Mouse (Mus musculus): ENCODE measurements around the gene Csrnp3.
A peak's percentile ranks its signal among the peaks of the same experiment; 100 is the strongest.

The Csrnp3 gene

DNA sequence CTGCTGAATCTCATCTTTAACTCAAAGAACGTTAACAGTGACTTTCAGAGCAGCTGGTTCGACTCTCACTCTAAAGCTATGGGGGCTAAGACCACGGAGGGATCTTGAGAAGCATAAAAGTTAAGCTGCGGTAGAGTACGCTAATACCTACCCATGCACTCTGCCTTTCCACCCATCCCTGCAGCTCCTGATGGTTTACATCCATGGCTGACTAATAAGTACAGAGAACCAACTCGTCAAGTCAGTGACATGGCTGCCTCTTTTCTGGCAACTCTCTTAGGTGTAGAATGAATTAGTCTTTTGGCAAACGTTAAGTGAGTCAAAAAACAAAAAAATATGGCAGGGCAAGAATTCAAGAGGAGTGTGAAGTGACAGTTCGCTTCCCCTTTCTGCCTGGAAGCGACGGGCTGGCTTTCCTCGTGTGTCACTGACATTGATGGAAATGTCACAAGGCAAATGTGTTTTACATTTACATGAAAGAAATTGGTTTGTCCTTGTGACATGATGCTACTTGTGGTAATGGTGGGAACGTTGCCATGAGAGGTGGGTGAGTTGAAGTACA is 19.3 kb downstream of the Csrnp3 start:
- DNase-seq (ENCODE audit: extremely low read depth, low read depth), result no peak

- DNase-seq (ENCODE audit: extremely low read depth, low read depth), result peak; percentile 3
Measured at GRCm38 (mm10) chr2:65870919-65871582, 25.5 kb downstream of the Csrnp3 start.

DNA sequence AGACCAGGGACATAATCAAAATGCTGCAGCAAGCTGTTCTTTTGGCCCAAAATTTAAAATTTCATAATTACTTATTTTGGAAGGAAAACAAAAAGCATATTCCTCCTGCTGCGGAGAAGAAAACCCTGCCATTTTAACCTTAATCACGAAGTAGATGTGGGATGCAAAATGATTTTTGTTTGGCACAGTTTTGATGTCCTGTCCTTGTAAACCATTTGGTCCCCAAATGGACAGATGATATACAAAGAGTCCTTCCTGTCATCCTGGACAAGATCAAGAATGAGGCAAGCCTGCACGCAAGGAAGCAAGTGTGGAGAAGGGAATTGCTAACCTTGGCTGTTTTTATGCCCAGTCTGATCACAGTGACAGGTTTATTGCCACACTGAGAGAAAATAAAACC is 46.0 kb downstream of the Csrnp3 start:
- DNase-seq (ENCODE audit: extremely low read depth, low read depth), result no peak

- DNase-seq (ENCODE audit: extremely low read depth, low read depth), result no peak
Measured at GRCm38 (mm10) chr2:65893241-65893640, 47.7 kb downstream of the Csrnp3 start.

- DNase-seq (ENCODE audit: extremely low read depth, low read depth), result no peak
Measured at GRCm38 (mm10) chr2:65894299-65894698, 48.7 kb downstream of the Csrnp3 start.

GRCm38 (mm10) chr2:65896542-65896941 is 51.0 kb downstream of the Csrnp3 start:
- no peak for DNase-seq (ENCODE audit: extremely low read depth, low read depth)

GRCm38 (mm10) chr2:65897084-65897483 is 51.5 kb downstream of the Csrnp3 start:
- no peak for DNase-seq (ENCODE audit: extremely low read depth, low read depth)

- DNase-seq (ENCODE audit: extremely low read depth, low read depth), result no peak
Measured at GRCm38 (mm10) chr2:65899478-65899877, 53.9 kb downstream of the Csrnp3 start.

DNA sequence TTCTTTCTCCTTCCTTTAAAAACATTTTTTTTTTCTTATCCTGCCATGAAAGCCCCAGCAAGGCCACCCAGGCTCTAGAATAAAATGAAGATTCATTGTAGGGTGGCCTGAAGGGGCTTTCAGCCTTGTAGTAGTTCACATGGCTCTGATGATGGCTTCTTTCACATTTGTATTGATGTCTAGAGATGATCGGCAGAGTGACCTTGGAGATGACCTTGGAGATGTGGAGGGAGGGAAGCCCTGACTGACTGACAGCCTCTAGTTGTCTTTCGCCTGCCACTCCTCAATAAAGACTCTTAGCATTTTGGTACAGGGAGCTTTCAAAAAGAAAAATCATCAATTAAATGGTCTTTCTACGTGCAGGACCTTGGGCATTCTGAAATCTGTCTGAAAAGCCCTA is 63.0 kb downstream of the Csrnp3 start:
- no peak for DNase-seq (ENCODE audit: extremely low read depth, low read depth)

GRCm38 (mm10) chr2:65909724-65910521 is 64.4 kb downstream of the Csrnp3 start:
- no peak for DNase-seq (ENCODE audit: extremely low read depth, low read depth)

DNA sequence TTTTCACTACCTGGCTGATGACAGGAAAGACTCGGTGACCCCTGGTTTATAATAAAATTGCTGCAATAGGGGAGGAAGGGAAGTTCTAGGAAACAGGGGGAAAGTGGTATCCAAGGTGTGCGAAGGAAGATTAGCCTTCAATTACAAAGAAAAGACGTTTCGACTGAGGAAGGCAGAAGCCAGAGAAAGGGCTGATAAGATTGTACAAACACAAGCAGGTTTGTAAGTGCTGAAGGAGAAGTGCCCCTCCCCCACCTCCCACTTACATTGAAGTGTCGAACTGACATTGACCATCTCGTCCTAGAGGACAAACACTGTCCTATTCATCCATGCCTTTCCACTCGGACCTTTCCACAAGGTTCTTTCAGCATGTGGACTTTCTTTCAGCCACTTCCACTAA is 70.4 kb downstream of the Csrnp3 start:
- peak; percentile 12 for DNase-seq (ENCODE audit: extremely low read depth, low read depth)

GRCm38 (mm10) chr2:65920651-65921412 is 75.3 kb downstream of the Csrnp3 start:
- DNase-seq (ENCODE audit: extremely low read depth, low read depth), result no peak

DNA sequence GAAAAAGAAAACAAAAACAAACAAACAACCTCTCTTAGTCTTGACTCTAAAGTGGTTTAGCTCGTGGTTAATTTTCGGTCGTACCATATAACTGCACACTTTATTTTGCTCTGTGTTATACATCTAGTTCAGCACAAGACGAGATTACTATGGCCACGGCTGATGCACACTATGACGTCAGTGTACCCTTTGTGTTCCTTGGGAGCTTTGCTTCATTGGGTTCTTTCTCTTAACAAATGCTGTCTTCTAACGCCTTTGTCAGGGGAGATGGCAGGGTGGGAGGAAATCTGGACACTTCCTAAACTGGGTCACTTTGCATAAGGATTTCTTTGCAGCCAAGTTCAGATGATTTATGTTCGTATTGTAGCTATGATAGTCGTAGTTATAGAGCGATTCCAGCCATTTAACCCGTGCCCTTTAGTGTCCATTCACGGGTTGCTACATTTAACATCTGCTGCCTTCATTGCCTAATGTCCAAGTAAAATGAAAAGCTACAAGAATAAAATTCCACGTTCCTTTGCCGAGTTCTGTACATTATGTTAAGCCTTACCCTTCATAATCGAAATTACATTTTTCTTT is 79.9 kb downstream of the Csrnp3 start:
- DNase-seq (ENCODE audit: extremely low read depth, low read depth), result no peak

DNA sequence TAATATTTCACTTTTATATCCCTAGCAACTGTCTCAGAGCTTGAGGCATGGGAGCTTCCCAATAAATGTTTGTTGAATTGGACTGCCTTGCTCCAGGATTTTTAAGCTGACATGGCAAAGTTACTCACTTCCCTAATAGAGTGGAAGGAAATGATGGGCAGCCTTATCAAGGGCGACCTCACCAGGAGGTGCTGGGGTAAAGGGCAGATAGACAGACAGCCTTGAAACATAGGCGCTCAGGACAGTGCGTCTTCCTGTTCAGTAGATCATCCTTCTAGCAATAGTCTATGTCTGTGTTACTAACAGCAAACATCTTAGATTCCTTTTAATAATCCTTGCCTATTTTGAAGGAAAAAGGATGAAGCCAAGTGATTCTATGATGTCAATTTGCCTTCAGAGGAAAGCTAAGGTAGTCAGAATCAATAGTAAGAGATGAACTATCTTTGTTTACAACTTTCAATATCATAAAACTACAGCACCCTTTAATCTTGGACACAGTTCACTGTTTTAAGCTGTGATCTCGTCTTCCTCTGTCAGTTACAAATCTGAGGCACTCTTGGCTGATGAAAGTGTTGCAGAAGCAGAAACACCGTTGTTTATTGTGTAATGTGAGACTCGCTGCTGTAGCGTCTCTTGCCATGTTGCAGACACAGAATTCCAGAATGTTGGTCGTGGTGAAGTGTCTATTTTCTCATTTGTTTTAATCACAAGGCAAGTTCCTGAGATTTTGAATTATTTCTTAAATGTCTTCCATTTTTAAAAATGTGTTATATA is 81.6 kb downstream of the Csrnp3 start:
- peak; percentile 2 for DNase-seq (ENCODE audit: extremely low read depth, low read depth)

DNA sequence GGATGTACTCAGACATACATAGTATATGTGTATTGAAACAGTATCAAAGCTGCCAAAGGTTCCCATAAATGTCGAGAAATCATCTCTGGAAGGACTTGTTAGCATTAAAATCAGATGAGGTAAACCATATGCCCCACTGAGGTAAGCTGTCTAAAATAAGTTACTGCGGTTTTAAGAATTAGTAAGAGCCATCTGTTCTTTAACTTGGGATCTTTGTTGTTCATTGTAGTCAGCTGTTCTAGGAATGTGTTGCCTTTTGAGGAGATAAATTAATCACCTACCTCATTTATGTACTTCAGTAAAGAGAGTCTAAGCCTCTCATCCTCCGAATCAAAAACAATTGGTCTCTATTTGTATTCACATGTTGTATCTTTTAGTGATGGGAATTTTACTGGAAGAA is 83.7 kb downstream of the Csrnp3 start:
- no peak for DNase-seq (ENCODE audit: extremely low read depth, low read depth)

DNA sequence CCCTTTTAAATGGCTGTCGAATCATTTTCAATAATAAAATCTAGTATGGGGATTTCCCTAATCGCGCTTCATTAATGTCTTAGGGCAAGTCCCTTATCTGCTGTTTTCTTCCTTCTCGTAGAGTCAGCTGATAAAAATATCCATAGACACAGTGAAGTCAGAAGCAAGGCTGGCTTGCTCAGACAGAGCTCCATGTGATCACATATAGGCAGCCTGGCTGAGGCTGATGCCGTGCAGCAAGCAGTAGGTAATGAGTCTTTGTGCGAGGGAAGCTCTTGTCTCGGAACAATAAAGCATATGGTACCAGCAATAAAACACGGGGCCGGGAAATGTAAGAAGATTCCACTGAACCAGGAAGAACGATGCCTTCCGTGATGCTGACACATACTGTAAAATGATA is 84.4 kb downstream of the Csrnp3 start:
- DNase-seq (ENCODE audit: extremely low read depth, low read depth), result no peak

- no peak for DNase-seq (ENCODE audit: extremely low read depth, low read depth)
Measured at GRCm38 (mm10) chr2:65931313-65931712, 85.7 kb downstream of the Csrnp3 start.

DNA sequence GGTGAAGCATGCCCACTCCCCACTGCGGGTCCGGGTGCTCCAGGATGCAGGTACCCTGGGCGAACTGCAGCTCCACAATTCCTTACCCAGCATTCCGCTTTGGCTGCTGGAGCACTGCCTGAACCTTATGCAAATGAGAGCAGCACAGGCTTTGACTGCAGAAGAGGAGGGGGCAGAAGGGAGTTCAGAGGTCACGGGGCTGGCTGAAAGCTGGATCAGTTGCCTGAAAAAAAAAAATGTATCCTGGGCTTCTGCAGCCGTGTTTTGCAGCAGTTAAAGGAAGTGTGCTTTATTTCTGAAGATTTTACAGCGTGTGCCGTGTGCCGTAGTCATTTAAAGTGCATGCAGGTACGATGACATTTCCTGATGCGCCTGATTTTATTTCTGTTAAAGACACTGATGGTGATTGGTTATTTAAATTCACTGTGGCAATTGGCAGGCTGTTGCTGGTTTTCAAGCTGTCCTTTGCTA is 86.3 kb downstream of the Csrnp3 start:
- DNase-seq (ENCODE audit: extremely low read depth, low read depth), result no peak

DNA sequence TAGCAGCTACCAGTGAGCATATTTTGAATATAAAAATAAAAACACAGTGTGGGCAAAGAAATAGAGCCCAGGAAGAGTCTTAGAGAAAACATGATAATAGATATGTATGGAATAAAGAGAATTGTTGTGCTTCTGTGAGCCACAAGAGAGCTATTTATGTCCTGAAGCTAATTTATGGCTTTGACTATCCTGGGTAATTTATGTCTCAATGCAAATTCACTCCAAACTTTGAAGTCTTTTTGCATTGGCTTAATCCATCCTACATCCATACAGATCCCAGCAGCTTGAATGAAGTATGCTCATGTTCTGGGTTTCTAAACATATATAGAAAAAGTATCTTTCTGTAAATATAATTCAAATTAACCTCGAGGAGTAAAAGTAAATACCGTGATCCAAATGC is 88.5 kb downstream of the Csrnp3 start:
- DNase-seq (ENCODE audit: extremely low read depth, low read depth), result no peak

DNA sequence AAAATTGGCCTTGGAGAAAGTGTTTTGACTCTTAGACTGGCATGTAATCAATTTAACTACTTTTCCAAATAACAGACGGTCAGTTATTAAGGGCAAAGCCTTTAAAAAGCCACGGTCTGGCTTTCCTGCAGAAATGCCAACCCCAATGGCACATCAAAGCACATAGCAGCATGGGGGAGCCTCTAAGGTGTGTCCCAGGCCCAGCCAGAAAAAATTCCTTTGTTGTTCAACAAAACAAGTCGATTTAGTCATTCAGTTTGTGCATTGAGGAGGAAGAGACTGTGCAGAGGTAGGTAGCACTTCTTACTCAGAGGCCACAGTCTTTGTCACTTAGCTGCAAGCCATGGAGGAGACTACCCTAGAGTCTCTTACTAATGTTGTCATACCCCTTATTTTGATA is 93.3 kb downstream of the Csrnp3 start:
- DNase-seq (ENCODE audit: extremely low read depth, low read depth), result no peak

- no peak for DNase-seq (ENCODE audit: extremely low read depth, low read depth)
Measured at GRCm38 (mm10) chr2:65940351-65940750, 94.8 kb downstream of the Csrnp3 start.

Data from MEL-GATA-1-ER (cell line).